Mouse (Mus musculus): ENCODE data around the gene Ada. TPM values are rescaled to one million over a fixed set of nuclear protein-coding genes. Genes with fewer than 3 reads are reported as not detected.

Gene Ada
- polyA plus RNA-seq, 1 experiment from 2014 or later = 3.8 TPM

DNA sequence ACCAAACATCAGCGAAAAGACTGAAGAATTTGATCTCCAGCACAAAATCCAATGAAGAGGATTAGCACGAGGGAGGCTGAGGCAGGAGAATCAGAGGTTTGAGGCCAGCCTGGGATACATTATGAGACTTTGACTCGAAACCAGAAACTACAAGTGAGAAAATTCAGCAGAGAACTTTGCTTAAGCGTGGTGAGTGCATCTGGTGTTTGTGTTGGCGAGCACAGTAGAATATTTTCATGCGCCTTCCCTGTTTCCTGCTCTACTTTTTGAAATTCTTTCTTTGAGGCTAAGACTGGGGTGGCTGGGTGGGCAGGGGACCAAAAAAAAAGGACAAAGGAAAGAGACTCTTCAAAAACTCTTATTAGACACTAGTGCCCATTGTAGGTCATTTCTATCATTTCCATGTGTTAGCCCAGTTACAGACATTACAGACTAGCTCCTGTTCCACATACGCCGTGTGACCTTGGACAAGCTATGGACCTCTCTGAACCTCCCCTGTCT lies 38.6 kb downstream of the Ada start:
- Histone ChIP-seq H3K4me1 (ENCODE audit: control insufficient read depth, insufficient read depth, low read length) (peaks cover 44% of the 10 kb centered on the region), H3K36me3 (ENCODE audit: control insufficient read depth, insufficient read depth, low read length) (no peaks in the 10 kb centered on the region), H3K9ac (ENCODE audit: low read depth, low read length) (no peak overlapping the region), H3K4me2 (no peak overlapping the region), H3K4me3 (ENCODE audit: low read depth, low read length) (no peak overlapping the region), H3K27ac (ENCODE audit: low read depth, low read length) (no peak overlapping the region), H3K9me3 (replicated peaks; ENCODE audit: control insufficient read depth, low read length) (no peaks in the 10 kb centered on the region), H3K27me3 (ENCODE audit: control insufficient read depth, insufficient read depth, low read length) (no peaks in the 10 kb centered on the region)
- ATAC-seq (replicated peaks; ENCODE audit: insufficient number of reproducible peaks, low FRiP score, low TSS enrichment) = no peak
- WGBS (ENCODE audit: insufficient replicate concordance) = 83% methylated on average over 8 of the region's 8 CpGs

DNA sequence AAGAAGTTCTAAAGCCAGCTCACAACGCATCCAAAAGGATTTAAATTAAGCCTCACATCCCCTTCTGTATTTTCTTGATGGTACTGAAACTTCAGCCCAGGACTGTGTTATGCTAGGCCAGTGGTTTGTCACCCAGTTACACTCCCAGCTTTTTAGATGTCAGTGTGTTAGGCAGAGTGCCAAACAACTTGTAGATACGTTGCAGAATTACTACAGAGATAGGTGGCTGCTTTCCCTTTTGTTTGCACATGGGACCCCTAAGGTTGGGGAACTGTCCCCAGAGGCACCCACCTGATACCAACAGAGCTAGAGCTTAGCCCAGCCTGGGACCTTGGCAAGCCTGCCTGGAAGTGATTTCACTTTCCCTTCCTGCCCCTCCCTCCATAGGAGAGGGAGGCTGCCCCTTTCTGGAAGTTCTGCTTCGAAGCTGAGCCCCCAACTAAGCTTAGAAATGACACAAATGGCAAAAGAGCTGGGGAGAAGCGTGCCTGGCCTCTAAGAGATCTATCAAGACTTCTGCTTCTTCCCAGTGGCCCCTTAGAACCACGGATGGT lies 39.4 kb downstream of the Ada start:
- Histone ChIP-seq H3K9me3 (replicated peaks; ENCODE audit: control insufficient read depth, low read length) (no peaks in the 10 kb centered on the region), H3K4me2 (no peak overlapping the region), H3K27me3 (ENCODE audit: control insufficient read depth, insufficient read depth, low read length) (no peaks in the 10 kb centered on the region), H3K9ac (ENCODE audit: low read depth, low read length) (no peak overlapping the region), H3K4me3 (ENCODE audit: low read depth, low read length) (no peak overlapping the region), H3K27ac (ENCODE audit: low read depth, low read length) (peak overlapping the region; percentile 62; the same call in 1 of the 2 replicates), H3K4me1 (ENCODE audit: control insufficient read depth, insufficient read depth, low read length) (peaks cover 37% of the 10 kb centered on the region), H3K36me3 (ENCODE audit: control insufficient read depth, insufficient read depth, low read length) (no peaks in the 10 kb centered on the region)
- no peak for ATAC-seq (replicated peaks; ENCODE audit: insufficient number of reproducible peaks, low FRiP score, low TSS enrichment)
- 70% methylated on average over 5 of the region's 5 CpGs for WGBS (ENCODE audit: insufficient replicate concordance)

DNA sequence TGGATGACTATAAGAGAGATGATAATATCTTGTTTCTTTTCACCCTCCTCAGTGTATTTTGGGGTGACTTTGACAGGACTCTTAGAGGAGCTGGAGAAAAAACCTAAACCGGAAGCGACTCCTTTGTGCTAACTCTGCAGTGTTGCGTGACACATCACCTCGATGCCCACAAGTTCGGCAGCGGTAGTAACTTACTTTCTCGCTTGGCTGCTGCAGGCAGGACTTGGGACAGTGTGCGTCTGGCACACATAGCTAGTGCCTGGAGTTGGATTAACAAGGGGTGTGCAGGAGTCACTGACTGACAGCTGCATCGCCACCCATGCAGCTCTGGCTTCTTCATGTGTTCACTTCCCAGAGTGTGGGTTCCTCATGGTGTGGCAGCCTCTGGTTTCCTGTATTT lies 40.0 kb downstream of the Ada start:
- 93% methylated on average over 9 of the region's 9 CpGs for WGBS (ENCODE audit: insufficient replicate concordance)
- 0 out of 2 replicates have a peak overlapping the region, but pooled peaks have one; percentile 41 for H3K27ac ChIP-seq (ENCODE audit: low read depth, low read length)
- ATAC-seq (replicated peaks; ENCODE audit: insufficient number of reproducible peaks, low FRiP score, low TSS enrichment) = no peak
- H3K27me3 ChIP-seq (ENCODE audit: control insufficient read depth, insufficient read depth, low read length) = no peaks in the 10 kb centered on the region
- H3K4me1 ChIP-seq (ENCODE audit: control insufficient read depth, insufficient read depth, low read length) = peaks cover 34% of the 10 kb centered on the region
- no peak overlapping the region for H3K4me3 ChIP-seq (ENCODE audit: low read depth, low read length)
- H3K4me2 ChIP-seq = no peak overlapping the region
- no peak overlapping the region for H3K9ac ChIP-seq (ENCODE audit: low read depth, low read length)
- H3K9me3 ChIP-seq (replicated peaks; ENCODE audit: control insufficient read depth, low read length) = no peaks in the 10 kb centered on the region
- H3K36me3 ChIP-seq (ENCODE audit: control insufficient read depth, insufficient read depth, low read length) = no peaks in the 10 kb centered on the region

- H3K4me3 ChIP-seq (ENCODE audit: low read depth, low read length) = no peak overlapping the region
- H3K27me3 ChIP-seq (ENCODE audit: control insufficient read depth, insufficient read depth, low read length) = no peaks in the 10 kb centered on the region
- H3K4me2 ChIP-seq = no peak overlapping the region
- WGBS (ENCODE audit: insufficient replicate concordance) = 73% methylated on average over 6 of the region's 6 CpGs
- ATAC-seq (replicated peaks; ENCODE audit: insufficient number of reproducible peaks, low FRiP score, low TSS enrichment) = no peak
- H3K9ac ChIP-seq (ENCODE audit: low read depth, low read length) = no peak overlapping the region
- no peaks in the 10 kb centered on the region for H3K36me3 ChIP-seq (ENCODE audit: control insufficient read depth, insufficient read depth, low read length)
- H3K9me3 ChIP-seq (replicated peaks; ENCODE audit: control insufficient read depth, low read length) = no peaks in the 10 kb centered on the region
- H3K4me1 ChIP-seq (ENCODE audit: control insufficient read depth, insufficient read depth, low read length) = peaks cover 40% of the 10 kb centered on the region
- peak overlapping the region; percentile 46; the same call in 1 of the 2 replicates for H3K27ac ChIP-seq (ENCODE audit: low read depth, low read length)
These were observed 41.2 kb downstream of the Ada start for GRCm38 (mm10) chr2:163708763-163709250.

- Histone ChIP-seq H3K27ac (ENCODE audit: low read depth, low read length) (peak overlapping the region; percentile 46; the same call in 1 of the 2 replicates), H3K36me3 (ENCODE audit: control insufficient read depth, insufficient read depth, low read length) (no peaks in the 10 kb centered on the region), H3K9me3 (replicated peaks; ENCODE audit: control insufficient read depth, low read length) (no peaks in the 10 kb centered on the region), H3K4me1 (ENCODE audit: control insufficient read depth, insufficient read depth, low read length) (peaks cover 43% of the 10 kb centered on the region), H3K4me3 (ENCODE audit: low read depth, low read length) (no peak overlapping the region), H3K9ac (ENCODE audit: low read depth, low read length) (no peak overlapping the region), H3K27me3 (ENCODE audit: control insufficient read depth, insufficient read depth, low read length) (no peaks in the 10 kb centered on the region), H3K4me2 (no peak overlapping the region)
- no peak for ATAC-seq (replicated peaks; ENCODE audit: insufficient number of reproducible peaks, low FRiP score, low TSS enrichment)
- 37% methylated on average over 5 of the region's 5 CpGs for WGBS (ENCODE audit: insufficient replicate concordance)
These were observed 41.7 kb downstream of the Ada start for GRCm38 (mm10) chr2:163708321-163708720.

DNA sequence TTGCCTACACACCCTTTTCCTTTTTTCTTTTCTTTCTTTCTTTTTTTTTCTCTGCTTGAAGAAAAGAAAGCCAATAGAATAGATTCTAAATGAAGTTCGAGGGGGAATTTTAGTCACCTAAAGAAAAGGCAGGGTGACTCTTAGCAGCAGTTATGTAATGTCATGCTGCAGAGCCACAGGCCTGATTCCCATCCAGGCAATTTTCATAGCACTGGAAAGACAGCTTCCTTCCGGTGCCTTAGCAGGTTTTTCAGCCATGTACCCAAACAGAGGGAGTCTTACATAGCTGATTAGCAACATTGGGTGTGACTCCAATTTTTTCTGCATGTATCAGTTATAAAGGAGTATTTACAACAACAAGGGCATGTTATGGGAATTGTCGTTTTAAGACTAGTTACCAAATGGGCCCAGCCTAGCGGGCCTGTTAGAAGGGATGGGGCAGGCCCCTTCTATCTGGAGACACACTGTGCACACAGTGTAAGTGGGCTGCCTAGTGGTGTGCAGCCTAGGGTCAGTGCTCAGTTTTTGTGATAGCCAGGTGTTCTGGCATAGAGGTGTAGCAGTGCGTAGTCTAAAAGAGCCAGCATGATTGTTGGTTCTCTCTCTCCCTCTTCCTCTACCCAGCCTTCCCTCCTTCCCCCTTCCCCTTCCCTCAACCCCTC lies 46.3 kb downstream of the Ada start:
- Histone ChIP-seq H3K27ac (ENCODE audit: low read depth, low read length) (no peak overlapping the region), H3K4me2 (no peak overlapping the region), H3K4me3 (ENCODE audit: low read depth, low read length) (no peak overlapping the region), H3K9ac (ENCODE audit: low read depth, low read length) (0 out of 2 replicates have a peak overlapping the region, but pooled peaks have one; percentile 16), H3K9me3 (replicated peaks; ENCODE audit: control insufficient read depth, low read length) (no peaks in the 10 kb centered on the region), H3K4me1 (ENCODE audit: control insufficient read depth, insufficient read depth, low read length) (peaks cover 27% of the 10 kb centered on the region), H3K36me3 (ENCODE audit: control insufficient read depth, insufficient read depth, low read length) (no peaks in the 10 kb centered on the region), H3K27me3 (ENCODE audit: control insufficient read depth, insufficient read depth, low read length) (no peaks in the 10 kb centered on the region)
- no peak for ATAC-seq (replicated peaks; ENCODE audit: insufficient number of reproducible peaks, low FRiP score, low TSS enrichment)
- 77% methylated on average over 5 of the region's 5 CpGs for WGBS (ENCODE audit: insufficient replicate concordance)

DNA sequence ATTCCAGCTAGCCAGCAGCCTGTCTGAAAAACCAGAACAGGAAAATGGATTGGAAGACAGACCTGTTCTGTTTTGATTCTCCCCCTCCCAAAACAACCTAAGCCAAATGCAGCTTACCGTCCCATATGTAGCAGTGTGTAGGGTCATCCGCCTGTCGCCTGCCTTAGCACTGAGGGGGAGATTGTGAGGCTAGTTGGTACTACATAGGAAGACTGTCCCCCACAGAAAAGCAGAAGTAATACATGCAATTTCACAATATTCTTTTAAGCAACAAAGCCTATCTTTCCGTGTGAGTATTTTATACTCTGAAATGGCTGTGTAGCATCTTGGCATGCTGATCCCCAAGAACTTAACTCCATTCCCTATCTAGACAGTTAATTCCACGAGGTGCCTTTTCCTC lies 47.1 kb downstream of the Ada start:
- no peak for ATAC-seq (replicated peaks; ENCODE audit: insufficient number of reproducible peaks, low FRiP score, low TSS enrichment)
- WGBS (ENCODE audit: insufficient replicate concordance) = 67% methylated on average over 5 of the region's 5 CpGs
- peak overlapping the region; percentile 43; the same call in 1 of the 2 replicates for H3K9ac ChIP-seq (ENCODE audit: low read depth, low read length)
- no peak overlapping the region for H3K4me3 ChIP-seq (ENCODE audit: low read depth, low read length)
- no peaks in the 10 kb centered on the region for H3K9me3 ChIP-seq (replicated peaks; ENCODE audit: control insufficient read depth, low read length)
- H3K36me3 ChIP-seq (ENCODE audit: control insufficient read depth, insufficient read depth, low read length) = no peaks in the 10 kb centered on the region
- no peaks in the 10 kb centered on the region for H3K27me3 ChIP-seq (ENCODE audit: control insufficient read depth, insufficient read depth, low read length)
- H3K4me1 ChIP-seq (ENCODE audit: control insufficient read depth, insufficient read depth, low read length) = peaks cover 30% of the 10 kb centered on the region
- H3K4me2 ChIP-seq = no peak overlapping the region
- peak overlapping the region; percentile 12; the same call in 1 of the 2 replicates for H3K27ac ChIP-seq (ENCODE audit: low read depth, low read length)

GRCm38 (mm10) chr2:163702431-163702830 lies 47.6 kb downstream of the Ada start:
- H3K4me2 ChIP-seq = no peak overlapping the region
- peak overlapping the region; percentile 12; the same call in 1 of the 2 replicates for H3K27ac ChIP-seq (ENCODE audit: low read depth, low read length)
- H3K9me3 ChIP-seq (replicated peaks; ENCODE audit: control insufficient read depth, low read length) = no peaks in the 10 kb centered on the region
- H3K36me3 ChIP-seq (ENCODE audit: control insufficient read depth, insufficient read depth, low read length) = no peaks in the 10 kb centered on the region
- H3K9ac ChIP-seq (ENCODE audit: low read depth, low read length) = peak overlapping the region; percentile 43; the same call in 1 of the 2 replicates
- no peak for ATAC-seq (replicated peaks; ENCODE audit: insufficient number of reproducible peaks, low FRiP score, low TSS enrichment)
- WGBS (ENCODE audit: insufficient replicate concordance) = 62% methylated on average over 7 of the region's 7 CpGs
- no peak overlapping the region for H3K4me3 ChIP-seq (ENCODE audit: low read depth, low read length)
- no peaks in the 10 kb centered on the region for H3K27me3 ChIP-seq (ENCODE audit: control insufficient read depth, insufficient read depth, low read length)
- H3K4me1 ChIP-seq (ENCODE audit: control insufficient read depth, insufficient read depth, low read length) = peaks cover 31% of the 10 kb centered on the region
